Mouse (Mus musculus) CD4-positive, CD25-positive, alpha-beta regulatory T cell, adult 4 months (primary cell): ENCODE measurements around the gene Slc40a1. TPM values are rescaled to one million over a fixed set of nuclear protein-coding genes. Genes with fewer than 3 reads are reported as not detected.

Experiments
- ATAC-seq: one replicate; pipeline ENCODE4 v1.8.0; 2017
- polyA plus RNA-seq, 2 experiments: library from polyadenylated mRNA; unstranded; fragments of 100-300 nt; shearing (Covaris generic); gene quantifications; one replicate each; pipeline ENCODE4 v1.2.1; 2017

Slc40a1 gene
- polyA plus RNA-seq, 2 experiments from 2014 or later = 1.2 to 6.7 TPM

GRCm38 (mm10) chr1:45883378-45883777, 42.9 kb downstream of the Slc40a1 start:
- no peak for ATAC-seq

- no peak for ATAC-seq
These were observed 44.2 kb downstream of the Slc40a1 start for GRCm38 (mm10) chr1:45882076-45882475.

- ATAC-seq = no peak
These were observed 45.0 kb downstream of the Slc40a1 start for GRCm38 (mm10) chr1:45881228-45881832.

GRCm38 (mm10) chr1:45877463-45877862, 48.9 kb downstream of the Slc40a1 start:
- no peak for ATAC-seq

GRCm38 (mm10) chr1:45876450-45877198, 49.7 kb downstream of the Slc40a1 start:
- no peak for ATAC-seq

- no peak for ATAC-seq
These were observed 50.7 kb downstream of the Slc40a1 start for GRCm38 (mm10) chr1:45875640-45876039.

GRCm38 (mm10) chr1:45873250-45873649, 53.1 kb downstream of the Slc40a1 start:
- ATAC-seq = no peak

GRCm38 (mm10) chr1:45868479-45869137, 57.7 kb downstream of the Slc40a1 start:
- no peak for ATAC-seq

- ATAC-seq = no peak
These were observed 58.3 kb downstream of the Slc40a1 start for GRCm38 (mm10) chr1:45868050-45868449.

- ATAC-seq = no peak
These were observed 59.9 kb downstream of the Slc40a1 start for GRCm38 (mm10) chr1:45866288-45867018.

- ATAC-seq = no peak
These were observed 60.6 kb downstream of the Slc40a1 start for GRCm38 (mm10) chr1:45865727-45866126.

GRCm38 (mm10) chr1:45865316-45865715, 61.0 kb downstream of the Slc40a1 start:
- ATAC-seq = no peak

GRCm38 (mm10) chr1:45864564-45865014, 61.7 kb downstream of the Slc40a1 start:
- ATAC-seq = no peak

- ATAC-seq = no peak
These were observed 62.7 kb downstream of the Slc40a1 start for GRCm38 (mm10) chr1:45863641-45864040.

GRCm38 (mm10) chr1:45861162-45861561, 65.2 kb downstream of the Slc40a1 start:
- no peak for ATAC-seq

- ATAC-seq = no peak
These were observed 66.0 kb downstream of the Slc40a1 start for GRCm38 (mm10) chr1:45860349-45860748.

Other genes with a start within 250 kb of the Slc40a1 start
- gene Wdr75, start 131.4 kb downstream of the Slc40a1 start, polyA plus RNA-seq = 10 to 100 TPM; 46.8 to 56.1 TPM
- not detected for gene Gm5269, start 36.2 kb downstream of the Slc40a1 start, polyA plus RNA-seq
- gene Dnah7b, start 139.8 kb upstream of the Slc40a1 start, polyA plus RNA-seq = 1 to 10 TPM in 1 of 2 experiments, not detected in 1; 1.6 TPM